ENCODE assay signal across 30 mouse cellular contexts in the genomic region with DNA sequence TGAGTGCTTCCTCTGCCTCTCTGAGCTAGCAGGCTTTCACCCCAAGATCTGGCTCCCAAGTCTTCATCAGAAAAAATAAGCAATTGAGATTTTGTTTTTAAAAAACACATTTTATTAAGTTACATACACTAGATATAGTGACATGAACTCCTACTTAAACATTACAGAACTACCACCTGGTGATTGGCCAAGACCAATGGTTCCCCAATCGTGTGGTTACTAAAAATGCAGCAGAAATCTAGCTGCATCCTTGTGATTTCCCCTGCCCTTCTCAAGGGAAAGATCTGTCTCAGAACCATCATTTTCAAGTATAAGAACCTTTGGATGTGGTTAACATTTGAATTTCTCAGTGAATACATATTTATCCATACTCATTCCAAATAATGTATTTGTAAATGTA. TPM values are rescaled to one million over a fixed set of nuclear protein-coding genes. Genes with fewer than 3 reads are reported as not detected.
"Had no signal": no experiment of that assay in that cellular context is flagged by ENCODE, and none has a peak within 500 bp of the region (broad histone marks: within the 10 kb centered on the region; RNA-seq: fewer than 3 reads in every experiment).

No protein-coding gene starts in this region.

- H3K27me3 ChIP-seq: limb, embryonic 12.5 days; limb, embryonic 15.5 days; midbrain, embryonic 12.5 days; midbrain, embryonic 15.5 days; neural tube, embryonic 12.5 days; neural tube, embryonic 15.5 days had no signal

- H3K36me3 ChIP-seq: kidney, embryonic 15.5 days; limb, embryonic 12.5 days; limb, embryonic 15.5 days; midbrain, embryonic 12.5 days; midbrain, embryonic 15.5 days; neural tube, embryonic 12.5 days; neural tube, embryonic 15.5 days had no signal

- H3K4me1 ChIP-seq: kidney, embryonic 15.5 days; limb, embryonic 12.5 days; limb, embryonic 15.5 days; midbrain, embryonic 12.5 days; midbrain, embryonic 15.5 days; neural tube, embryonic 12.5 days; neural tube, embryonic 15.5 days had no signal

- DNase-seq: kidney, adult 8-10 months; kidney, postnatal 10 days; kidney, postnatal 36 days; layer of hippocampus, postnatal 36 days; left cerebral cortex, postnatal 4 days; liver, postnatal 0 days; lung, embryonic 14.5 days; lung, postnatal 4 days; right cerebral cortex, adult 18-20 months; right cerebral cortex, postnatal 25 days; spleen, adult 18-20 months; thymus, adult 2 months; thymus, postnatal 14 days; thymus, postnatal 4 days had no signal

- H3K27ac ChIP-seq: kidney, embryonic 15.5 days; left cerebral cortex, adult 2 months; limb, embryonic 12.5 days; limb, embryonic 15.5 days; liver, embryonic 14.5 days; midbrain, embryonic 12.5 days; midbrain, embryonic 15.5 days; neural tube, embryonic 12.5 days; neural tube, embryonic 15.5 days had no signal

- H3K4me3 ChIP-seq: kidney, embryonic 15.5 days; left cerebral cortex, adult 2 months; limb, embryonic 12.5 days; limb, embryonic 15.5 days; midbrain, embryonic 12.5 days; midbrain, embryonic 15.5 days; neural tube, embryonic 12.5 days; neural tube, embryonic 15.5 days had no signal

RNA-seq across cellular contexts. Expression of gene Wfdc21, which starts 12.5 kb away (rescaled TPM):
- total RNA-seq: layer of hippocampus, adult 8-10 months; layer of hippocampus, postnatal 10 days; layer of hippocampus, postnatal 36 days; left cerebral cortex, adult 2 months; left cerebral cortex, postnatal 10 days; left cerebral cortex, postnatal 4 days had no signal
- polyA plus RNA-seq: limb, embryonic 12.5 days; midbrain, embryonic 12.5 days; midbrain, embryonic 15.5 days; neural tube, embryonic 12.5 days had no signal

RNA-seq across cellular contexts. Expression of gene Wfdc18, which starts 25.4 kb away (rescaled TPM):
- total RNA-seq: layer of hippocampus, adult 8-10 months; layer of hippocampus, postnatal 10 days; layer of hippocampus, postnatal 36 days; left cerebral cortex, postnatal 4 days; megakaryocyte progenitor cell, adult 5-6 weeks had no signal
- polyA plus RNA-seq: limb, embryonic 12.5 days; liver, embryonic 11.5 days; liver, embryonic 14.5 days; lung, embryonic 14.5 days; lung, postnatal 0 days; midbrain, embryonic 12.5 days; midbrain, embryonic 15.5 days; neural tube, embryonic 12.5 days; neural tube, embryonic 15.5 days; stomach, embryonic 16.5 days had no signal

RNA-seq across cellular contexts. Expression of gene Wfdc17, which starts 30.4 kb away (rescaled TPM):
- total RNA-seq: layer of hippocampus, postnatal 10 days; left cerebral cortex, adult 2 months; left cerebral cortex, postnatal 10 days; left cerebral cortex, postnatal 4 days had no signal
